15 mouse cellular contexts compared by ENCODE assay signal in genomic region chr8:111491191-111491590, GRCm38 (mm10). TPM values are rescaled to one million over a fixed set of nuclear protein-coding genes. Genes with fewer than 3 reads are reported as not detected.
A peak's percentile ranks its signal among the peaks of the same experiment; 100 is the strongest.
DNase-seq lines count a peak whose midpoint lies in the region; ATAC-seq and TF ChIP-seq lines count a peak whose summit lies in the region.
"Had no signal": no experiment of that assay in that cellular context is flagged by ENCODE, and none has a peak within 500 bp of the region (broad histone marks: within the 10 kb centered on the region; RNA-seq: fewer than 3 reads in every experiment).

No protein-coding gene starts in this region.

- TF ChIP-seq EP300 in liver, postnatal 0 days (IDR thresholded peaks at IDR 0.05; ENCODE audit: low read depth): 0 out of 2 replicates have a peak, but pooled peaks have one; percentile 52

- no peak overlapping the region for H3K9ac ChIP-seq in forebrain, embryonic 14.5 days (ENCODE audit: low read length)
- H3K9ac ChIP-seq in liver, postnatal 0 days (replicated peaks): no peak overlapping the region
- no peak overlapping the region for H3K9ac ChIP-seq in liver, embryonic 11.5 days (ENCODE audit: low read depth, low read length)
- H3K9ac ChIP-seq: liver, embryonic 14.5 days had no signal

- H3K4me1 ChIP-seq in forebrain, embryonic 14.5 days (ENCODE audit: control insufficient read depth, insufficient read depth, low read length): no peaks in the 10 kb centered on the region
- H3K4me1 ChIP-seq in forebrain, embryonic 10.5 days: no peaks in the 10 kb centered on the region
- H3K4me1 ChIP-seq in liver, postnatal 0 days (ENCODE audit: insufficient read depth): peaks cover 4% of the 10 kb centered on the region; the same call in 1 of the 2 replicates
- H3K4me1 ChIP-seq in liver, embryonic 11.5 days (replicated peaks; ENCODE audit: control insufficient read depth, insufficient read depth, low read length): no peaks in the 10 kb centered on the region
- no peaks in the 10 kb centered on the region for H3K4me1 ChIP-seq in testis, adult 2 months (ENCODE audit: control insufficient read depth, insufficient read depth, low read length)
- H3K4me1 ChIP-seq: limb, embryonic 10.5 days had no signal

- H3K27me3 ChIP-seq in forebrain, embryonic 14.5 days (replicated peaks; ENCODE audit: control insufficient read depth, insufficient read depth, low read length): no peaks in the 10 kb centered on the region
- H3K27me3 ChIP-seq in forebrain, embryonic 10.5 days (ENCODE audit: poor library complexity, severe bottlenecking): no peaks in the 10 kb centered on the region
- H3K27me3 ChIP-seq in liver, postnatal 0 days (ENCODE audit: insufficient read depth, low read length): no peaks in the 10 kb centered on the region
- H3K27me3 ChIP-seq in liver, embryonic 11.5 days (replicated peaks; ENCODE audit: control insufficient read depth, insufficient read depth, low read length): no peaks in the 10 kb centered on the region
- no peaks in the 10 kb centered on the region for H3K27me3 ChIP-seq in testis, adult 2 months (ENCODE audit: control insufficient read depth, insufficient read depth, low read length)
- H3K27me3 ChIP-seq: CH12.LX had no signal

- H3K4me3 ChIP-seq in forebrain, embryonic 14.5 days (ENCODE audit: low read depth, low read length): no peak overlapping the region
- no peak overlapping the region for H3K4me3 ChIP-seq in forebrain, embryonic 10.5 days
- H3K4me3 ChIP-seq in liver, postnatal 0 days (ENCODE audit: low read depth, low read length): no peak overlapping the region
- H3K4me3 ChIP-seq in liver, embryonic 11.5 days (ENCODE audit: low read depth, low read length): no peak overlapping the region
- no peak overlapping the region for H3K4me3 ChIP-seq in testis, adult 2 months (ENCODE audit: control insufficient read depth, low read depth, low read length)
- H3K4me3 ChIP-seq: left cerebral cortex, adult 2 months; limb, embryonic 10.5 days had no signal

- peak; percentile 37 for DNase-seq in forebrain, embryonic 14.5 days (ENCODE audit: low spot score)
- no peak for DNase-seq in forebrain, embryonic 10.5 days (ENCODE audit: extremely low spot score, low spot score)
- no peak for DNase-seq in liver, postnatal 0 days
- no peak for DNase-seq in liver, embryonic 11.5 days (ENCODE audit: low spot score)
- no peak for DNase-seq in testis, postnatal 10 days (ENCODE audit: low spot score)
- DNase-seq in testis, postnatal 14 days (ENCODE audit: low spot score): peak; percentile 42
- no peak for DNase-seq in spleen, postnatal 10 days (ENCODE audit: low spot score in 2 of 2)
- DNase-seq: adrenal gland, adult 2 months; cerebellum, adult 18-20 months; cerebellum, postnatal 36 days had no signal

- H3K4me2 ChIP-seq in forebrain, embryonic 14.5 days (ENCODE audit: low read length): no peak overlapping the region
- no peak overlapping the region for H3K4me2 ChIP-seq in liver, postnatal 0 days (ENCODE audit: low read depth, low read length)
- no peak overlapping the region for H3K4me2 ChIP-seq in liver, embryonic 11.5 days

- no peak overlapping the region for H3K27ac ChIP-seq in forebrain, embryonic 14.5 days (ENCODE audit: low read depth, low read length)
- no peak overlapping the region for H3K27ac ChIP-seq in forebrain, embryonic 10.5 days
- H3K27ac ChIP-seq in liver, postnatal 0 days (ENCODE audit: low read depth): no peak overlapping the region
- no peak overlapping the region for H3K27ac ChIP-seq in liver, embryonic 11.5 days (ENCODE audit: low read depth, low read length)
- peak overlapping the region; percentile 66; the same call in 1 of the 2 replicates for H3K27ac ChIP-seq in testis, adult 2 months (ENCODE audit: control insufficient read depth, insufficient read depth, low read depth, low read length)
- H3K27ac ChIP-seq: left cerebral cortex, adult 2 months; limb, embryonic 10.5 days; liver, embryonic 14.5 days had no signal

- ATAC-seq in forebrain, embryonic 14.5 days: no peak
- peak; percentile 17; the same call in 1 of the 2 replicates for ATAC-seq in liver, postnatal 0 days
- ATAC-seq in liver, embryonic 11.5 days (replicated peaks; ENCODE audit: low FRiP score): no peak

- TF ChIP-seq POLR2A in testis, adult 2 months (IDR thresholded peaks at IDR 0.05; ENCODE audit: control insufficient read depth, low read depth, low read length): no peak

- no peak for TF ChIP-seq CTCF in liver, postnatal 0 days (IDR thresholded peaks at IDR 0.05; ENCODE audit: low read depth)
- no peak for TF ChIP-seq CTCF in testis, adult 2 months (IDR thresholded peaks at IDR 0.05; ENCODE audit: control insufficient read depth, insufficient read depth, insufficient replicate concordance, low read depth, low read length)

- peaks cover 14% of the 10 kb centered on the region; the same call in 1 of the 2 replicates for H3K36me3 ChIP-seq in forebrain, embryonic 14.5 days (ENCODE audit: control insufficient read depth, insufficient read depth, low read length)
- H3K36me3 ChIP-seq in forebrain, embryonic 10.5 days (replicated peaks): peaks cover 22% of the 10 kb centered on the region
- H3K36me3 ChIP-seq in liver, postnatal 0 days (replicated peaks; ENCODE audit: insufficient read depth, low read length): peaks cover 9% of the 10 kb centered on the region
- H3K36me3 ChIP-seq in liver, embryonic 11.5 days (ENCODE audit: control insufficient read depth, insufficient read depth, low read length): 0 out of 2 replicates have a peak, but pooled peaks cover 2% of the 10 kb centered on the region
- no peaks in the 10 kb centered on the region for H3K36me3 ChIP-seq in testis, adult 2 months (ENCODE audit: control insufficient read depth, insufficient read depth, low read length)

- 80% methylated on average over 7 of the region's 7 CpGs for WGBS in forebrain, embryonic 14.5 days
- WGBS in forebrain, embryonic 10.5 days: 92% methylated on average over 7 of the region's 7 CpGs
- 58% methylated on average over 7 of the region's 7 CpGs for WGBS in liver, postnatal 0 days (ENCODE audit: insufficient replicate concordance)
- WGBS in liver, embryonic 11.5 days: 78% methylated on average over 7 of the region's 7 CpGs

- no peaks in the 10 kb centered on the region for H3K9me3 ChIP-seq in forebrain, embryonic 14.5 days (replicated peaks; ENCODE audit: control insufficient read depth, low read length)
- no peaks in the 10 kb centered on the region for H3K9me3 ChIP-seq in forebrain, embryonic 10.5 days
- H3K9me3 ChIP-seq in liver, postnatal 0 days (ENCODE audit: low read length): no peaks in the 10 kb centered on the region
- H3K9me3 ChIP-seq in liver, embryonic 11.5 days (ENCODE audit: control insufficient read depth, low read length): no peaks in the 10 kb centered on the region
- H3K9me3 ChIP-seq: limb, embryonic 10.5 days had no signal

RNA-seq across cellular contexts. Expression of gene Wdr59, which starts 30.7 kb away (rescaled TPM):
- 2.9 and 4.2 TPM in 2 replicates for polyA plus RNA-seq in forebrain, embryonic 14.5 days (2014; fragmentation: Nextera tagmentation; extraction: Ambion mirVana)
- polyA plus RNA-seq in forebrain, embryonic 10.5 days (2016; fragmentation: Nextera tagmentation; extraction: Ambion mirVana): 5.0 and 5.7 TPM in 2 replicates
- polyA plus RNA-seq in liver, postnatal 0 days (2015; fragmentation: Nextera tagmentation; extraction: Ambion mirVana): 0.77 and 0.92 TPM in 2 replicates
- polyA plus RNA-seq in liver, embryonic 11.5 days (2014; fragmentation: Nextera tagmentation; extraction: Ambion mirVana): 3.1 and 3.8 TPM in 2 replicates
- polyA plus RNA-seq in testis, adult 2 months (2012; rRNA removed): 5.4 and 5.8 TPM in 2 replicates

RNA-seq across cellular contexts. Expression of gene Znrf1, which starts 44.7 kb away (rescaled TPM):
- 55.3 and 64.6 TPM in 2 replicates for polyA plus RNA-seq in forebrain, embryonic 14.5 days (2014; fragmentation: Nextera tagmentation; extraction: Ambion mirVana)
- 22.8 and 25.3 TPM in 2 replicates for polyA plus RNA-seq in forebrain, embryonic 10.5 days (2016; fragmentation: Nextera tagmentation; extraction: Ambion mirVana)
- polyA plus RNA-seq in liver, postnatal 0 days (2015; fragmentation: Nextera tagmentation; extraction: Ambion mirVana): 6.3 and 7.2 TPM in 2 replicates
- 24.9 and 27.6 TPM in 2 replicates for polyA plus RNA-seq in liver, embryonic 11.5 days (2014; fragmentation: Nextera tagmentation; extraction: Ambion mirVana)
- polyA plus RNA-seq in testis, adult 2 months (2012; rRNA removed): 95.0 and 99.3 TPM in 2 replicates

Comparison
In these comparisons a context has a peak if more than half of its experiments do, and no peak if none do; other contexts are left out.
1. DNase-seq: peak in forebrain, embryonic 14.5 days (single experiment) and testis, postnatal 14 days (single experiment); none in forebrain, embryonic 10.5 days (single experiment), liver, postnatal 0 days (single experiment), liver, embryonic 11.5 days (single experiment), testis, postnatal 10 days (single experiment) and spleen, postnatal 10 days (0 of 2).